Mouse (Mus musculus): ENCODE results near the gene Awat2.
A peak's percentile ranks its signal among the peaks of the same experiment; 100 is the strongest.
"Not testable (repeated sequence)": the region's sequence is repeated elsewhere in the genome, so short reads cannot be mapped to it uniquely, and the experiment has no call there.

Gene Awat2

GRCm38 (mm10) chrX:100442617-100443016 is at the start of gene Awat2:
Gene Awat2, minus strand, starts transcription at chrX:100442717.
- DNase-seq: not testable (repeated sequence)

GRCm38 (mm10) chrX:100480317-100480716 is 37.8 kb upstream of the Awat2 start:
- DNase-seq: peak; percentile 71 to 80

- DNase-seq: no peak
Observed at GRCm38 (mm10) chrX:100475569-100476223, 33.2 kb upstream of the Awat2 start.

DNA sequence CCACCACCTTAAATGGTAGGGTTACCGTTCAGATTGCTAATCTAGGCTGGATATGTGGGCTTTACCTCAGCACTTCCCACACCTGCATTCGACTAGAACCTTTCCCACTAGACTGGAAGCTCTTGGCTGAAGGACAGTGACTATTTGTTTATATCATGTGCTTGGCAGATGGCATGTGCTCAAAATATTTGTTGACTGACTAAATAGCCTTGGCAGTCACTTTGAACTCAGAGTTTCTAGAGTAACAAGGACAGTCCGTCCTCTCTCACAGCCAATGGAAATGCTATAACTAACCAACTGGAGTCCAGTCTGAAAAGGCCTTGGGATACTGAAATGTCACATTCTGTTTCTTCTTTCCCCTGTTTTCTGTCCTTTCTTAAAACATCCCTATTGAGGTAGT is 29.0 kb upstream of the Awat2 start:
- DNase-seq: no peak

- no peak for DNase-seq
Observed at GRCm38 (mm10) chrX:100470126-100470525, 27.6 kb upstream of the Awat2 start.

DNA sequence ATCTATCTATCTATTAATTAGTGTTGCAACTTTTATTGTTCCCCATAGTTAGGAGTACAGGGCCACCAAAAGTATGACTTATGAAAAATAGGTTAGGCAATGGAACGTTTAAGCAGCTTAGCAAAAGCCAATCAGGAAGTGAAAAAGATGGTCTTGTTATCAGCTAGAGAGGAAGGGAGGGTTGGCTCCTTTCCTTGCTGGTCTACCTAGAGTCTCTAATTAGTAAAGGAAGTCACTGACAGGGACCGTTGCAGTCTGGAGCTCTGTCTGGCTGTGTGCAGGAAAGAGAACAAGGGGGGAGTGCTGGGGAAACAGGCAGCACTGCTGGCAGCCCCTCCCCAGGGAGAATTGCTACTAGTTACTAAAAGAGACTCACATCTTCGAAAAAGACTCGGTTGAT is 25.5 kb upstream of the Awat2 start:
- DNase-seq: no peak

GRCm38 (mm10) chrX:100443532-100443931 is 1.0 kb upstream of the Awat2 start:
- DNase-seq: no peak

GRCm38 (mm10) chrX:100432311-100432710 is 10.2 kb downstream of the Awat2 start:
- no peak for DNase-seq

DNA sequence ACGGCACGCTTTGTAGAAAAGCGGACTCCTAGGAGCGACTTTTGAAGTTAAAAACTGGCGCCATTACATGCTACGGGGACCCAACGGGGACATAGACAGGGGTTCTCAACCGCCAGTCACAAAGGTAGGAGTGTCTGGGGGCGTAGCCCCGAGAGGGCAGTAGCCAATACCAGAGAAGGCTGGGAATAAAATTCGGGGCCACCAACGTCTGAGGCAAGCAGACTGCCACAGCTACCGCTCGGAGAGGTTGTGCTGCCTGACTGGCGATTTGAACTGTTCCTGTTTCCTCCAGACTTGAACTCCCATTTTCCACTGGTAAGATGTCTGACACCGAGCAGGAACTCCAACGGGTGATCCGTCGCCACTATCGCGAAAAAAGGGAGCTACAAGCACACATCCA is 13.8 kb downstream of the Awat2 start, which contains the start of gene Otud6a:
Gene Otud6a, plus strand, starts transcription at position 321 of the 400 bp plus-strand sequence.
- no peak for DNase-seq

- DNase-seq: no peak
Observed at GRCm38 (mm10) chrX:100409245-100409644, 33.3 kb downstream of the Awat2 start.

DNA sequence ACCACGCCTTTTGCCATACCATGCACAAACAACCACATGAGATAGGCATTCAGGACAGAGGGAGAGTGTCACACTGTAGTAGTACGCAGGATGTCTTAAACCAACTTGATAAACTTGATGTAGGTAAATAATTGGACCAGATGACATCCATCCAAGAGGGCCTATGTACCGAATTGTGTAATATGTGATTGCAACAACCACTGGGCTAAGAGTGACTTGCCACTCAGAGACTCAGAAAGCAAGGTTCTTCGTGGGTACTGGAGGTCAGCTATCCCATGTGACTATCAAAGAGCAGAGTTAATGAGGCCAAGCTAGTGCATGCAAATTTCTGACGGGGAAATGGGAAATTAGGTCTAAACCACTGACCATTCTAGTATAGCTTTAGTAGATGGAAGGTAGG is 40.9 kb downstream of the Awat2 start:
- no peak for DNase-seq

GRCm38 (mm10) chrX:100400900-100401299 is 41.6 kb downstream of the Awat2 start:
- DNase-seq: no peak

DNA sequence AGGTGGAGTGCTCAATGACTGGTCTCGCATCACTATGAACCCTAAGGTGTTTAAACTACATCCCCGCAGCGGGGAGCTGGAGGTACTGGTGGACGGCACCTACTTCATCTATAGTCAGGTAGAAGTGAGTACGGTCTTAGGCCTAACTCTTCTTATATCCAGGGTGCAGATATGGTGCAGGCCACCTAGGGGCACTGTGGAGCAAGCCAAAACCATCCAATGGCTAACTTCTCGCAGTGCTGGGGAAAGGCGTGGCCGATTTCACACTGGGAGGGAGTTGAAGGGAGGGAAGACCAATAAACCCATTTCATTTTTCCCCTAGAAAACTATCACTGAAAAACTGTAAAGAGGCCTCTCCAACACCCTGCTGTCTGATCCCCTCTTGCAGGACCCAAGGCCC is 47.5 kb downstream of the Awat2 start:
- DNase-seq: peak; percentile 7 to 13

DNA sequence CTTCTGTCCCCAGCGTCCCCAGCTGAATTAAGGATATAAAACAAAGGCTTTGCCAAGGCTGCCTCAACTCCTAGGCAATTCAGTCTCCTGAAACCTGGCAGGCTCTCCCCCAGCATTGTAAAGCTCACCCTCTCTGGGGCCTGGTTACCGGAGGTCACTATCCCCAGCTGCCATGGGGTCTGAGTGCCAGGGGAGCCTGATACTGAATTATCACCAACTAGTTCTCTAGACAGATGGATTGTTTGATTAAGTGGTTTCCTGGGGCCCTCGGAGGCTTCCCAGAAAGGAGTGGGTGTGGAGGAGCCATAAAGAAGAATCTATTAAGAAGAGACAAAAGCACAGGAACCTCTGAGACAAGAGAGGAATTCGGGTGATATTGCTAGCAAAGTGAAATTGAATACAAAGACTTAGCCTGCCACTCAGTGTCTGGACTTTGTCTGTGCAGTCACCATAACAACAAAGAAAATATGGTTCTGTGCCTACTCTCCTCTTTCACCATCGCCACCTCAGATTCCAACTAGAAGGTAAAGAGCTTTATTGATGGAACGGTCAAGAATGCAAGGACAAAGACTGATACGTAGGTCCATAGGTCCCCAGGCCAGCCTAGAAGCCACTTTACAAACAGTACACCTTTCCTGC is 48.2 kb downstream of the Awat2 start:
- no peak for DNase-seq

DNA sequence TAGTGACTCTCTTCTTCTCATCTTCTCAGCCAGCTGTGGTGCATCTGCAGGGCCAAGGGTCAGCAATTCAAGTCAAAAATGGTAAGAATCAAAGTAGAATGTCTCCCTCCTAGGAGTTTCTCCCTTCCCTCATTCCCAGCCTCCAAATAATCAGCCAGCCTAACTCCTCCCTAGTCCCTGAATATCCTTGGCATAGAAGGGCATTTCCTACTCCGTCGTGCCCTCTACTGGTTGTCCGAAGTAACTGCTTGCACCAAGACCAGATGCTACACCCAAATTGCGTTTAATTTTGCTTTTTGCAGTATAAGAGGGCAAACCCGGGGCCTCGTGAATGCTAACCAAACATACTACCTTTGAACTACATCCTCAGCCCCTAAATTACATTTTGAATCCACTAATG is 50.2 kb downstream of the Awat2 start:
- DNase-seq: peak; percentile 42 to 56

DNA sequence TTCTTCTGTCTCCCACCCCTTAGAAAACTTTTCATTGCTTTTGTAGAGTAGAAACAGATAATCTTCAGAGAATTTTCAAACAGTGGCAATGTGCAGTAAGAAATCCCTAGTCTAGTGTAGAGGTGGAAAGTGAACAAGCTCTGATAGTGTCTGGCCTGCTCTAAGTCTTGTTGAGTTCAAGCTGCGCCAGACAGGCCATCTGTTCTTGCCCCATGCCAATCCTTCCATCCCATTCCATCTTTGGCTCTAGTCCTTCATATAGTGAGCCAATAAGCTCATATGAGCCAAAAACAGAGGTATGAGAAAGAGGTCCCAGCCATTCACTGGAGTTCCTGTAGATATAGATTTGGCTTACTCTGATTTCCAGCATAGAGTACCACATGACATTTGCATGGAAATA is 52.6 kb downstream of the Awat2 start:
- DNase-seq: no peak

DNA sequence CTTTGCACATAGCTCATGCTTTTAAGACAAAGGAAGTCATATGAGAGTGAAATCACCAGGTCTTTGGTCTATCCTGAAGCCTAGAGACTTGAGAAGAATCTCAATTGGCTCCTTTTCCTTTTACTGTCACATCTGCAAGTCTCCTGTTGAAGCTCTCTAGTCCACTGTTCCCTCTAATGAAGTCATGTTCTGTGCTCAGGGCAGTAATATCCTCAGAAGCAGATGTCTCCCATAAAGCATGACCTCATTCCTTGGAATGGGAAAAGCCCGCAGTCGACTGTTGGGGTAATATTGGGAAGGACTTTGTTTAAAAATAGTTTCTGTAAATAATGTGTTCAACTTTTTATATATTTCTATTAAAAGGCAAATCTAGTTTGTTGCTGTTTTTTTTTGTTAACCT is 85.5 kb downstream of the Awat2 start:
- DNase-seq: no peak
